ENCODE assay signal across 20 mouse cellular contexts in genomic region chr16:4325801-4326200, GRCm38 (mm10).
A peak's percentile ranks its signal among the peaks of the same experiment; 100 is the strongest.
DNase-seq lines count a peak whose midpoint lies in the region; ATAC-seq lines count a peak whose summit lies in the region.
"Had no signal": no experiment of that assay in that cellular context is flagged by ENCODE, and none has a peak within 500 bp of the region (broad histone marks: within the 10 kb centered on the region; RNA-seq: fewer than 3 reads in every experiment).

No protein-coding gene starts in this region.

- ATAC-seq in frontal cortex, adult (ENCODE audit: low TSS enrichment), result peak; percentile 31; the same call in 1 of the 2 replicates
- ATAC-seq: activated CD4-positive, CD25-positive, alpha-beta regulatory T cell, adult 4 months; forebrain, embryonic 13.5 days; forebrain, embryonic 16.5 days; hindbrain, embryonic 16.5 days had no signal

- DNase-seq in frontal cortex, postnatal 25 days (ENCODE audit: low spot score in 2 of 2), result no peak
- DNase-seq in layer of hippocampus, adult 9-11 months, result peak; percentile 56
- DNase-seq in layer of hippocampus, postnatal 36 days, result no peak
- peak; percentile 59 for DNase-seq in right cerebral cortex, adult 18-20 months
- DNase-seq in right cerebral cortex, postnatal 14 days, result no peak
- DNase-seq in gastrocnemius, adult 18-20 months (ENCODE audit: low spot score), result no peak
- DNase-seq: adrenal gland, adult 8-10 months; adrenal gland, postnatal 25 days; cerebellum, adult 18-20 months; cerebellum, adult 9-10 months; cerebellum, postnatal 14 days; gastrocnemius, postnatal 10 days; gastrocnemius, postnatal 36 days; heart, postnatal 10 days; heart, postnatal 36 days had no signal

Comparison
In these comparisons a context has a peak if more than half of its experiments do, and no peak if none do; other contexts are left out.
1. DNase-seq: peak in layer of hippocampus, adult 9-11 months (single experiment) and right cerebral cortex, adult 18-20 months (single experiment); none in frontal cortex, postnatal 25 days (0 of 2), layer of hippocampus, postnatal 36 days (0 of 2), right cerebral cortex, postnatal 14 days (single experiment) and gastrocnemius, adult 18-20 months (single experiment).